Mouse (Mus musculus) brain, embryonic 18.5 days (tissue): ENCODE measurements around the gene Vps35l.

Experiments used
- DNase-seq: peaks from one replicate; pipeline ENCODE4 v3.0.0-alpha.2; 2012; ENCODE audit warnings: low read depth, low spot score

Vps35l gene

DNA sequence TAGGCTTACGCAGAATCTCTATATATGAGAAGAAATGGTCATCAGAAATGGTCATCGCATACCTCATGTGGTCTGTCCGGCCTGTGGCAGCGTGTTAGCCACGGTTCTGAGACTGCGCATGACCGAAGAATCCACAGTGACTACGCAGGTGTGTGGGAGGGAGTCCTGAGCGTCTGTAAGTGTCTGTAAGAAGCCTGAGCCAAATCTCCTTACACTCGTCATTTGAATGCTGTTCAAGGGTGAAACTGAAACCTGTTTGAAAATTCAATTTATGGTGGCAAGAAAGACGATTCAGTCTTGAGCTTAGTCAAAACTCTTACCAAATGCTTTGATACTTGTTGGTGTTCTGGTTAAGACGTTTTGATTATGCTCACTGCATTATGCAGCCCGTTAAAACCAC, 6.8 kb upstream of the Vps35l start:
- DNase-seq, result no peak

GRCm38 (mm10) chr7:118738730-118739129, 1.3 kb upstream of the Vps35l start:
- DNase-seq, result no peak

DNA sequence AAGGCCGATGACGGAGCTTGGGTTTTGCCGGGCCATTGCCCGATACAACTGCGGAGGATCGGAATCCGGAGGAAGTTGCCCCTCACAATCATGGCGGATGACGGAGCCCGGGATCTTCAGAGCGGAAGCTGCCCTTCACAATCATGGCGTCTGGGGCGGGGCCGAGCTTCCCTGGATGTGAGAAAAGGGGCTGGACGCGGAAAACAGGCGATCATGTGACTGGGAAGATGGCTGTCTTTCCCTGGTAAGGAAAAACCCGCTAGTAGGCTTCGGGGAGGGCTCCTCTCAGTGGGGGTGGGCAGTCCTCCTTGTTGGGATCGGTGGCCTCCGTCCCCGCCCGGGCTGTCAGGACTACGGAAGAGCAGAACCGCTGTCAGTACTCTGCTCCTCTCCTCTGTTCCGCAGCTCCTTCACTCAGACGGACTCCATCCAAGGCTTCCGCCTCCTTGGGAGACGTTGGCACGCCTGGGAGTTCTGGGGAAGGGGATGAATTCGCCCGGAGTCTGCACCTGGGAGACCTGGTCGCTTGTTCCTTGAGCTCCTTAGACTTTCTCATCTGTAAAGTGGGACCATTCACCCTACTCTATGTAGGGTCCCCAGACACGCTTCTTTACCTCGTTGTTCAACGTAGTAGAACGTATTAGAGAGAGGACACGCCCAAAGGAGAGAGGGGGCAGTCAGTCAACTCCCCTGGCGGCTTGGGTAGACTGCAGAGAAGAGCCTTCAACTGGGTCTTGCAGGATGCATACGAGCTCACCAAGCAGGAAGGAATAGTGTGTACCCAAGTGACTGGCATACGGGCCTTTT, 709 bp downstream of the Vps35l start:
- DNase-seq, result peak; percentile 97

DNA sequence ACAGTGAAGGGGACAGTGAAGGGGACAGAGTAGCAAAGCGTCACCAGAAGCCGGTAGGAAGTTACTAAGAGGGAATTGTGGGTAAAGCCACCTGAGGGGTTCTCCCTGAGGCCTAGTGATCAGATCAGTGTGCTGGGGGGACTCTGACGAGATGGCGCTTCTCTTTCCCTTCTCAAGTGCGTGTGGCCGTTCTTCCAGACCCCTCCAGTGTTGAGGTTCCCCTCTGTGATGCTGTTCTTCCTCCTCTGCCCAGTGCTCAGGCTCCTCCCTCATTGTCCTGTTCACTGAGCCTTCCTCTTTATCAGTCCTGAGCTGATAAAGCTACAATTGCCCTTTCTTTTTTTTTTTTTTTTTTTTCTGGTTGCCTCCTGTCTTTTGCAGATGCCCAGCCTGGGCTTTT, 2.3 kb downstream of the Vps35l start:
- no peak for DNase-seq

GRCm38 (mm10) chr7:118744766-118745165, 4.7 kb downstream of the Vps35l start:
- no peak for DNase-seq

- DNase-seq, result no peak
These were observed 8.1 kb downstream of the Vps35l start for GRCm38 (mm10) chr7:118747891-118748672.

DNA sequence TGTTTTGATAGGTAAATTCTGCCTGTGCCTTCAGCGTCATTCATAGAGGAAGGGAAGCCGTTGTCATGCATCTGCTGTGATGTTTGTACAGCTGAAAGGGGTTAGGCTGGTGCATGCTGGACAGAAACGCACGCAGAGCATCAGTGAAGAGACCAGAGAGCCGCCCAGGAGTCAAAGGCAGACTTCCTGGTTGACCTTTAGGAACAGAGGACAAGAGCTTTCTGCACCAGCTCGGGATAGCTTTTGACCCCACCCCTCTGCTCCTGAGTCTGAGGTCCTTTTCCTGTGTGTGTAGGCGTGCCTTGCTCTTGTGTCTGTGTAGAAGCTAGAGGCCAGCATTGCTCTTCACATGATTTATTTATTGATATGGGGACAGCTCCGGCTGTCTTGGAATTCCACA, 9.7 kb downstream of the Vps35l start:
- DNase-seq, result no peak

- no peak for DNase-seq
These were observed 11.6 kb downstream of the Vps35l start for GRCm38 (mm10) chr7:118751625-118752024.

GRCm38 (mm10) chr7:118755756-118756155, 15.7 kb downstream of the Vps35l start:
- no peak for DNase-seq

DNA sequence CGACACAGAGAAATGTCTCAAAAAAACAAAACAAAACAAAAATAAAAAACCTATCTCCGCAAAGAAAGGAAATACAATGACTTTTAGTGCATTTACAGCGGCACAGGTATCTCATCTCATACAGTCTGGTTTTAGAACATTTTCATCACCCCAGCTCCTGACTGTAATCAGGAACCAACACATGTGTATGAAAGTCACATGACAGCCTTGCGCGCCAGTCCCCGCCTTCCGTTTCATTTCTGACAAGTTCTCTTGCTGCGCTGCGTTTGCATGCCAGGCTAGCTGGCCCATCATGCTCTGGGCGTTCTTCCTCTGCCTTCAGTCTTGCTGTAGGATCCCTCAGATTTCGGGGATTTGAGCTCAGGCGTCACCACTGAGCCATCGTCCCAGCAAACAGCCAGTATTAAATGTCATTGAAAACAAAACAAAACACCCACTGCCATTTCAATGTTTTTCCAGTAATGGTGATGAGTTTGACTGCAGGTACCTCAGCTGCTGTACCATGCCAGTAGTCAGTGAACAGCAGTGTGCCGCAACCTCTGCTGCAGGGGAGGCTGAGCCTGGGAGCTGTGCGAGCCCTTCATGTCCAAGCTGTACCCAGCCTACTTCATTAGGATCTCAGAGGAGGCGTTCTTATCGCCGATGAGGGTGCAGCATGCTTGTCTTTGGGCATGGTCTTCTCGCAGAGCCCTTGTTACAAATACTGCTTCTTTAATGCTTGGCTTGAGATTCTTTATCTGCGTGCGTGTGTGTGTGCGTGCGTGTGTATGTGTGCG, 16.7 kb downstream of the Vps35l start:
- no peak for DNase-seq

DNA sequence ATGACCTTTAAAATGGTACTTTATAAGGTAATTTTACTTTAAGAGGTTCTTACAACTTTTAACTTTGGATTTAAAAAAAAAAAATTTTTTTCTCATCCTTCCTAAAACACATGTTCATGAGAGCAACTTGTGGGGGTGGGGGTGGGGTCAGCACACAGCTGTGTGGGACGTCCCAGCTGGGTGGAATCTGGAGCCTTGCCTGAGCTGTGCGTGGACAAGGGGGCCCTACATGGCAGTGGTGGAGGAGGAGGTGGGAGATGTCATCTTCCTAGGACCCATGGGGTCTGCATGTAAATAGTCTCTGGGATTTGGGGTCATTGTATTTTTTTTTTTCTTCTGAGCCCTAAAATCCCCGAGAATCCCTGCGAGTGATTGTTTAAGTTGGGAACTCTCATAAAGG, 18.3 kb downstream of the Vps35l start:
- no peak for DNase-seq

GRCm38 (mm10) chr7:118759372-118759771, 19.3 kb downstream of the Vps35l start:
- DNase-seq, result no peak

- DNase-seq, result no peak
These were observed 23.9 kb downstream of the Vps35l start for GRCm38 (mm10) chr7:118763939-118764338.

DNA sequence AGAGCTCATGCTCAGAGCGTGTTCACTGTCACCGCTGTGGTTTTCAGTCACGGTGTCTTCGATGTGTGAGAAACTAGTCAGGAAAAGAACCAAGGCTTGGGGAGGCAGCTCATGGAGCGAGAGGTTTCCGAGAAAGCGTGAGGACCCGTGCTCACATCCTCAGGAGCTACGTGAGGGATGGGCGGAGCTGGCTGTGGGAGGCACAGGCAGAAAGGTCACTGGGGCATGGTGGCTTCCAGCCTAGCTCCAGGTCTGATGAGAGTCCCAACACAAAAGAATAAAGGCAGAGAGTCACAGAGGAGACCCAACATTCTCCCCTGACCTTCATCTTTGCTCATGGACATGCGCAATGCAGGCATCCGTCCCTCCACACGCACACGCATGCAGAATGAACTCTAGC, 24.7 kb downstream of the Vps35l start:
- no peak for DNase-seq

GRCm38 (mm10) chr7:118765604-118766003, 25.6 kb downstream of the Vps35l start:
- DNase-seq, result no peak

DNA sequence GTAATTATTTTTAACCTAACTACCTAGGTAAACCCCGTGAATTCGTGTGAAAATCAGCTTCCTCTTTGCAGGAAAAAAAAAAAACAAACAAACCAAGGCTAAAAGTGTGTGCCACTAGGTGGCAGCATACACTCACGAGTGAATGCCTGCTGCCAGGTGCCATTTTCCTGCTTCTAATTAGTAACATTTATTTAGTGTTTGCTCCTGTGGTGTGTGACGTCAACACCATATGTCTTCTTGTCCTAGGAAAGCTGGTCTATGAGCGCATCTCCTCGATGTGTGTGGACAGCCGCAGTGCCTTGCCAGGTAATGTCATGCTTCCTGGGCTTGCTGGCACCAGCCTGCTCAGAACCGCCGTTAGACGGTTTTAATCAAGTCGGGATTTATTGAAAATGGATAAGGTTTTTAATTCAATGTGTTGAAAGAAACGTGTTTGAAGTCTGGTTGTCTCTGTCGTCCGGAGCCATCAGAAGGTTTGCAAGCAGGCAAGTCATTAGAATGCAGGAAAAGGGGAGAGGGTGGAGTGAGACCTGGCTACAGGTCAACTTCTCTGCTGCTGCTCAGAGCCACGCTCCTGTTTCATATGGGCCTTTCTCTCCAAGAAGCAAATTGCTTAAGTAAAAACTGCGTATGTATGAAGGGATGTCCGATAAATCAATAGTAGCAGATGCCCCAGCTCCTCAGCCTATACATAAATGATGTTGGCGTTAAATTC, 26.2 kb downstream of the Vps35l start:
- peak; percentile 64 for DNase-seq

DNA sequence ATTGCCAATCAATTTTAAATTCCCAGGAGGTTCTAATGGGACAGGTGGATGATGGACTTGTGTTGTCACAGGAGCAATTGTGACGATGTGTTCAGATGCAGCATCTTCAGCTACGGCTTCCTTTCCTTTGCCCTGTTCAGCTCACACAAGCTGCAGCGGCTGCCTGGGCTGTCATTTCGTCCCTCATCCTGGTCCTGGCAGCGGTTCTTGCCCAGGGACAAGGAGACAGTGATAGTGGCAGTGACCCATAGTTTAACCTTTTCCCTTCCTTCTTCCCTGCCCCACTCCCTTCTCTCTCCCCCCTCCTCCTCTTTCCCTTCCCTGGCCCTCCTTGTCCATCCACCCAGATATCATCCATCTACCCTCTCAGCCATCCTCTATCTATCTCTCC, 26.8 kb downstream of the Vps35l start:
- no peak for DNase-seq

- no peak for DNase-seq
These were observed 29.2 kb downstream of the Vps35l start for GRCm38 (mm10) chr7:118769208-118769607.

GRCm38 (mm10) chr7:118769655-118770054, 29.6 kb downstream of the Vps35l start:
- no peak for DNase-seq

- no peak for DNase-seq
These were observed 33.0 kb downstream of the Vps35l start for GRCm38 (mm10) chr7:118773027-118773426.

- DNase-seq, result no peak
These were observed 36.0 kb downstream of the Vps35l start for GRCm38 (mm10) chr7:118775991-118776390.

- no peak for DNase-seq
These were observed 36.5 kb downstream of the Vps35l start for GRCm38 (mm10) chr7:118776491-118776890.
